Mouse (Mus musculus): ENCODE measurements at regions not wholly inside any gene's neighbourhood (a gene's known extent, or its start where the extent isn't known, plus 50 kb on each side); places are given as distances from the start of the nearest gene placed in this dataset.

DNA sequence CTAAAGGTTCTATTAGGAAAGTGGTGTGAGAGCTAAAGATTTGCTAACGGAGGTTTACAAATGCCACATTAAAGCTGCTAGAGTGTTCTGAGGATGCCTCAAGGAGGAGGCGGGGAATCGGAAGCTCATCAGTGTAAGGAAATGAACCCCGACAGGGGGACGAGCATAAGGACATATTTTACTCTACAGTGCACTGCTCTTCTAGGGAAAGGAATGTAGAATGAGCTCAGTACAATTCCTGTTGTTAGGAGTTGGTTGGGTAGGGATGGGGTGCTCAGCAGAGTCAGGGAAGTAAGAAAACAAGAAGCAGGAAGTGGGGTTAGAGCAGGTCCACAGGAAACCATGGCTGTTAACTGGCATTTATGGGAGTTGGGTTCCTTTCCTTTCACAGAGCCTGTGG is 54.6 kb downstream of the Mex3b start:
- H3K27me3 ChIP-seq (ENCODE audit: insufficient read depth, low read length), result no peaks in the 10 kb centered on the region
- H3K4me3 ChIP-seq (ENCODE audit: low read depth, low read length), result no peak overlapping the region
- H3K36me3 ChIP-seq (ENCODE audit: insufficient read depth), result no peaks in the 10 kb centered on the region
- H3K9me3 ChIP-seq (ENCODE audit: low read length), result no peaks in the 10 kb centered on the region
- no peak for TF ChIP-seq CTCF (IDR thresholded peaks at IDR 0.05; ENCODE audit: low read depth)
- ATAC-seq, result no peak
- no peaks in the 10 kb centered on the region for H3K4me1 ChIP-seq (ENCODE audit: insufficient read depth)
- H3K9ac ChIP-seq, result no peak overlapping the region
- no peak for DNase-seq
- WGBS, result 74% methylated on average over 5 of the region's 5 CpGs
- no peak overlapping the region for H3K4me2 ChIP-seq (ENCODE audit: low read depth)
- no peak overlapping the region for H3K27ac ChIP-seq (ENCODE audit: low read depth, low read length)

DNA sequence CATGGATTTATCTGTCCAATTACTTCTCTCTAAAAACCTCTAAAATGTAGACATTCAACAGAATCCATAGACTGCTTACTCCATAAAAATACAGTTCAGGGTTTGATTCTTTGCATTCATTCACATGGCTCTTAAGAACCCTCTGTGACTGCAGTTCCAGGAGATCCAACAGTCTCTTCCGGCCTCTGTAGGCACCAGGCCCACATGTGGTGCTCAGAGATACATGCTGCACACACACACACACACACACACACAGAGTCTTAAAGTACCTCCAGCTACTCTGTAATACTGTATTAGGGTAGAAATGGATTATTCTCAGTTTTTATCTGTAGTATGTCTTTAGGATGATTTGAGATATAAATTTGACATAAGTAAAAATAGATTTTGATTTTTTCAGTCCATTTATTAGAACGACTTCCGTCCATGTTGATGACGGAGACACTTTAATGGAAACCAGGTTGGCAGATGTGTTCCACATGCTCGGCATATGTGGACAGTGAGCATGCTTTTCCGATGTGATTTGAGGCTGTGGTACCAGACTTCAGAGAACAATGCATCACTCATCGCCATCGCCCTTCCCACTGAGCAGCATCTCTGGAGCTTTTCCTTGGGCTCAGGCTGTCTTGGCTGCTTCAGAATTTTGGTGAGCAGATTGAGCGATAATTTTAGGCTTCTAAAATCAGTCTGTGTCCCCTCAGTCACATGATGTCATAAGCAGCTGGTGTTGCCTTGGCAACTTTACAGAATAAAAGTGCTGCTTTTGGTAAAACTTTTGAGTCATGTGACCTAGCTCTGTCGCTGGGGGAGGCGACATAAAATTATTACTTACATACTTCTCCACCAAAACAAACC is 56.3 kb downstream of the Mex3b start:
- Histone ChIP-seq H3K27ac (ENCODE audit: low read depth, low read length) (peak overlapping the region; percentile 79), H3K4me2 (ENCODE audit: low read depth) (no peak overlapping the region), H3K9ac (no peak overlapping the region), H3K36me3 (ENCODE audit: insufficient read depth) (no peaks in the 10 kb centered on the region), H3K27me3 (ENCODE audit: insufficient read depth, low read length) (no peaks in the 10 kb centered on the region), H3K4me1 (ENCODE audit: insufficient read depth) (no peaks in the 10 kb centered on the region), H3K4me3 (ENCODE audit: low read depth, low read length) (no peak overlapping the region), H3K9me3 (ENCODE audit: low read length) (no peaks in the 10 kb centered on the region)
- no peak for TF ChIP-seq CTCF (IDR thresholded peaks at IDR 0.05; ENCODE audit: low read depth)
- WGBS, result 60% methylated on average over 11 of the region's 11 CpGs
- ATAC-seq, result peak; percentile 93
- peak; percentile 87 for DNase-seq

DNA sequence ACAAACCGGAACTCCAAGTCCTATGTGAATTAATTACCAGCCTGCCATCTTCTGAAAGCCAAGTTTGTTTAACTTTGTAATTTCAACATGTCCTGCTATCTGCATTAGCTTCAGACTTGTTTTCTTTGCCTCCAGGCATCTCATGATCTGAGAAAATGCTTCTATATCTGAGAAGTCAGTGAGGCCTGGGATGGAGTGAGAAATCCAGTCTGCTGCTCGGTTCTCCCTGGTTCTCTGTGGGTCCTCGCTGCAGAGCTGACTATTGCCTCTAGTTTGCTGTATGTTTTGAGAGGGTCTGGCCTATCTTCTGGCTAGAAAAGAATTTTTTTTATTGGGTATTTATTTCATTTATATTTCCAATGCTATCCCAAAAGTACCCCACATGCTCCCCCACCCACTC is 57.0 kb downstream of the Mex3b start:
- DNase-seq (no peak), ATAC-seq (peak; percentile 49)
- H3K4me2 ChIP-seq (ENCODE audit: low read depth), result no peak overlapping the region
- no peak for TF ChIP-seq CTCF (IDR thresholded peaks at IDR 0.05; ENCODE audit: low read depth)
- no peaks in the 10 kb centered on the region for H3K9me3 ChIP-seq (ENCODE audit: low read length)
- no peak overlapping the region for H3K4me3 ChIP-seq (ENCODE audit: low read depth, low read length)
- H3K27me3 ChIP-seq (ENCODE audit: insufficient read depth, low read length), result no peaks in the 10 kb centered on the region
- H3K36me3 ChIP-seq (ENCODE audit: insufficient read depth), result no peaks in the 10 kb centered on the region
- H3K27ac ChIP-seq (ENCODE audit: low read depth, low read length), result no peak overlapping the region; the same call in 1 of the 2 replicates
- H3K4me1 ChIP-seq (ENCODE audit: insufficient read depth), result no peaks in the 10 kb centered on the region
- 59% methylated on average over 3 of the region's 3 CpGs for WGBS
- no peak overlapping the region for H3K9ac ChIP-seq

GRCm38 (mm10) chr7:82938311-82938710 is 71.2 kb downstream of the Mex3b start:
- Histone ChIP-seq H3K4me2 (ENCODE audit: low read depth) (no peak overlapping the region), H3K36me3 (ENCODE audit: insufficient read depth) (no peaks in the 10 kb centered on the region), H3K4me3 (ENCODE audit: low read depth, low read length) (no peak overlapping the region), H3K4me1 (ENCODE audit: insufficient read depth) (no peaks in the 10 kb centered on the region), H3K27ac (ENCODE audit: low read depth, low read length) (peak overlapping the region; percentile 40; the same call in 1 of the 2 replicates), H3K27me3 (ENCODE audit: insufficient read depth, low read length) (no peaks in the 10 kb centered on the region), H3K9me3 (ENCODE audit: low read length) (no peaks in the 10 kb centered on the region), H3K9ac (no peak overlapping the region)
- WGBS, result 11% methylated on average over 3 of the region's 3 CpGs
- TF ChIP-seq CTCF (IDR thresholded peaks at IDR 0.05; ENCODE audit: low read depth), result no peak
- DNase-seq (peak; percentile 9), ATAC-seq (no peak)

- Histone ChIP-seq H3K9ac (no peak overlapping the region), H3K4me1 (ENCODE audit: insufficient read depth) (no peaks in the 10 kb centered on the region), H3K36me3 (ENCODE audit: insufficient read depth) (no peaks in the 10 kb centered on the region), H3K4me2 (ENCODE audit: low read depth) (no peak overlapping the region), H3K4me3 (ENCODE audit: low read depth, low read length) (no peak overlapping the region), H3K27ac (ENCODE audit: low read depth, low read length) (no peak overlapping the region), H3K9me3 (ENCODE audit: low read length) (no peaks in the 10 kb centered on the region), H3K27me3 (ENCODE audit: insufficient read depth, low read length) (no peaks in the 10 kb centered on the region)
- DNase-seq (no peak), ATAC-seq (no peak)
- TF ChIP-seq CTCF (IDR thresholded peaks at IDR 0.05; ENCODE audit: low read depth), result no peak
- WGBS, result 84% methylated on average over 11 of the region's 11 CpGs
Measured at GRCm38 (mm10) chr7:82939536-82939935, 72.4 kb downstream of the Mex3b start.

- no peaks in the 10 kb centered on the region for H3K27me3 ChIP-seq (ENCODE audit: insufficient read depth, low read length)
- H3K4me2 ChIP-seq (ENCODE audit: low read depth), result no peak overlapping the region
- ATAC-seq (peak; percentile 90), DNase-seq (peak; percentile 53)
- TF ChIP-seq CTCF (IDR thresholded peaks at IDR 0.05; ENCODE audit: low read depth), result peak; percentile 34; the same call in 1 of the 2 replicates
- H3K4me3 ChIP-seq (ENCODE audit: low read depth, low read length), result no peak overlapping the region
- no peaks in the 10 kb centered on the region for H3K4me1 ChIP-seq (ENCODE audit: insufficient read depth)
- H3K36me3 ChIP-seq (ENCODE audit: insufficient read depth), result no peaks in the 10 kb centered on the region
- H3K27ac ChIP-seq (ENCODE audit: low read depth, low read length), result 0 out of 2 replicates have a peak overlapping the region, but pooled peaks have one; percentile 50
- 39% methylated on average over 9 of the region's 9 CpGs for WGBS
- no peaks in the 10 kb centered on the region for H3K9me3 ChIP-seq (ENCODE audit: low read length)
- H3K9ac ChIP-seq, result no peak overlapping the region
Measured at GRCm38 (mm10) chr7:82943376-82943775, 76.2 kb downstream of the Mex3b start.

GRCm38 (mm10) chr7:82943797-82944196 is 76.7 kb downstream of the Mex3b start:
- Histone ChIP-seq H3K9ac (no peak overlapping the region), H3K4me2 (ENCODE audit: low read depth) (no peak overlapping the region), H3K9me3 (ENCODE audit: low read length) (no peaks in the 10 kb centered on the region), H3K27me3 (ENCODE audit: insufficient read depth, low read length) (no peaks in the 10 kb centered on the region), H3K4me1 (ENCODE audit: insufficient read depth) (no peaks in the 10 kb centered on the region), H3K4me3 (ENCODE audit: low read depth, low read length) (no peak overlapping the region), H3K36me3 (ENCODE audit: insufficient read depth) (no peaks in the 10 kb centered on the region), H3K27ac (ENCODE audit: low read depth, low read length) (no peak overlapping the region)
- TF ChIP-seq CTCF (IDR thresholded peaks at IDR 0.05; ENCODE audit: low read depth), result no peak
- ATAC-seq, result peak; percentile 8; the same call in 1 of the 2 replicates
- 87% methylated on average over 1 of the region's 1 CpGs for WGBS
- no peak for DNase-seq
